Mouse (Mus musculus) G1E (cell line): ENCODE results near the gene Gm42372.

Experiments
- CTCF ChIP-seq: IDR thresholded peaks from 2 replicates; pipeline ENCODE4 v1.5.1; 2012; ENCODE audit warnings: low read depth, low read length, inconsistent platforms, mixed read lengths
- GATA1 ChIP-seq: IDR thresholded peaks from 2 replicates; pipeline ENCODE4 v1.6.1; 2012; ENCODE audit warnings: borderline replicate concordance, low read length, inconsistent platforms, mixed read lengths
- POLR2AphosphoS5 ChIP-seq: IDR thresholded peaks from 2 replicates; pipeline ENCODE4 v1.6.1; 2012; ENCODE audit warnings: low read depth, low read length, inconsistent platforms; ENCODE audit not compliant: insufficient replicate concordance

- TF ChIP-seq GATA1 (no peak), POLR2AphosphoS5 (no peak), CTCF (peak; percentile 99)
Observed at GRCm38 (mm10) chr7:16999650-17000049, 16.8 kb downstream of the Gm42372 start.
